Mouse (Mus musculus) embryonic facial prominence, embryonic 14.5 days (tissue): Measurements from ENCODE around the gene Prkcg. TPM values are rescaled to one million over a fixed set of nuclear protein-coding genes. Genes with fewer than 3 reads are reported as not detected.

Source experiments
- ATAC-seq: fragments of 200-750 bp; cut with Nextera tagmentation; 2 replicates; pipeline ENCODE4 v1.8.0; 2017; ENCODE audit warnings: low read depth, moderate number of reproducible peaks, moderate TSS enrichment
- DNase-seq: peaks from one replicate; pipeline ENCODE4 v3.0.0-alpha.2; 2015; ENCODE audit warnings: low spot score
- H3K27ac ChIP-seq: fragments of 300-500 bp; sonication (generic); replicated peaks from 2 replicates; pipeline ENCODE4 v1.5.1; 2014; ENCODE audit warnings: low read depth, mild to moderate bottlenecking, low read length, moderate library complexity
- H3K27me3 ChIP-seq: fragments of 300-500 bp; sonication (generic); replicated peaks from 2 replicates; pipeline ENCODE4 v1.6.1; 2014; ENCODE audit warnings: low read length; ENCODE audit not compliant: control insufficient read depth, insufficient read depth
- H3K36me3 ChIP-seq: fragments of 300-500 bp; sonication (generic); 2 replicates; pipeline ENCODE4 v1.6.1; 2014; ENCODE audit warnings: low read length, mixed read lengths; ENCODE audit not compliant: control insufficient read depth, insufficient read depth
- H3K4me1 ChIP-seq: fragments of 300-500 bp; sonication (generic); 2 replicates; pipeline ENCODE4 v1.6.1; 2014; ENCODE audit warnings: antibody characterized with exemption, low read length; ENCODE audit not compliant: control insufficient read depth, insufficient read depth
- H3K4me2 ChIP-seq: fragments of 300-500 bp; sonication (generic); 2 replicates; pipeline ENCODE4 v1.6.1; 2014; ENCODE audit warnings: low read depth, mild to moderate bottlenecking, low read length, moderate library complexity, mixed read lengths
- H3K4me3 ChIP-seq: fragments of 300-500 bp; sonication (generic); 2 replicates; pipeline ENCODE4 v1.5.1; 2014; ENCODE audit warnings: low read depth, mild to moderate bottlenecking, low read length
- H3K9ac ChIP-seq: fragments of 300-500 bp; sonication (generic); 2 replicates; pipeline ENCODE4 v1.6.1; 2014; ENCODE audit warnings: low read depth, mild to moderate bottlenecking, low read length, moderate library complexity, mixed read lengths
- H3K9me3 ChIP-seq: fragments of 300-500 bp; sonication (generic); 2 replicates; pipeline ENCODE4 v1.6.1; 2016; ENCODE audit warnings: low read length; ENCODE audit not compliant: control insufficient read depth
- WGBS: fragments of 180-500 bp; shearing (Covaris S2); extraction: QIAGEN DNeasy Blood & Tissue Kit; methylation state at CpG from one replicate; pipeline ENCODE4 v1.1.7; 2014; 5-methylcytosine and 5-hydroxymethylcytosine counted together
- polyA plus RNA-seq: library from polyadenylated mRNA; unstranded; fragments of >200 nt; fragmentation: Nextera tagmentation; extraction: Ambion mirVana; gene quantifications from 2 replicates; pipeline ENCODE4 v1.2.1, GENCODE M21; 2014

Prkcg gene
- polyA plus RNA-seq, 1 experiment from 2014 or later, result 0.15 TPM

DNA sequence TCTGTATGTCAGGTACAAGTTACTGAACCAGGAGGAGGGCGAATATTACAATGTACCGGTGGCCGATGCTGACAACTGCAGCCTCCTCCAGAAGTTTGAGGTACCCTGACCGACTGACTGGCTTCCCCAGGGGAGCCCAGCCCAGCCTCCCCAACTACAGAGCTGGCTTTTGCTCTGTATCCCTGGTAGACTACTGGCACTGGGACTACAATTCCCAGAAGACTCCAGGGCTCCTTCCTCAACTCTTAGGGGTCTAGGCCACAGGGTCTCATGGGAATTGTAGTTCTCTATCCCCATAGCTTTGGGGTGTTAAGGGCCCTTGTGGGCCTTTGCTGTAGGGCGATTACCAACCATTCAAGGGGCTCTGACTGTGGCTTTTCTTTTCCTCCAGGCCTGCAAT, 25.1 kb downstream of the Prkcg start:
- Histone ChIP-seq H3K4me3 (no peak overlapping the region), H3K27ac (no peak overlapping the region), H3K4me2 (no peak overlapping the region), H3K9ac (no peak overlapping the region), H3K36me3 (no peaks in the 10 kb centered on the region), H3K27me3 (no peaks in the 10 kb centered on the region), H3K4me1 (no peaks in the 10 kb centered on the region), H3K9me3 (0 out of 2 replicates have a peak, but pooled peaks cover 4% of the 10 kb centered on the region)
- 60% methylated on average over 5 of the region's 5 CpGs for WGBS
- peak; percentile 17 for DNase-seq
- ATAC-seq, result no peak

DNA sequence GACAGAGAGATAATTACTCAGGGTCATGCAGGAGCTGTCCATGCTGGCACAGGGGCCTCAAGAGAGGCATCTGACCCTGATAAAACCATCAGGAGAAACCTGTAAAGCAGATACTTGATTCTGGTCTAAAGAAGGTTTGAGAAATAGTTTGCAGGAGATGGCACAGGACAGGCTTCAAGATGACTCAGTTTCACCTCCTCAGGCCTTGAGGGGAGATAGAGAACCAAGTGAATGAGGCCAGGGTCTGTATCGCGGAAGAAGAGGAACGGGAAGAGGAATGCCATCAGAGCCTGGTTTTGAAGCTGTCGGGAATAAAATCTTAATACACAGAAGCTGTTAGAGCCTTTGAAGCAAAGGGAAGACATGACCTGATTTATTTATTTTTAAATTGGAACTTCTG, 28.7 kb downstream of the Prkcg start:
- WGBS, result 45% methylated on average over 4 of the region's 4 CpGs
- Histone ChIP-seq H3K27ac (no peak overlapping the region), H3K4me1 (no peaks in the 10 kb centered on the region), H3K27me3 (no peaks in the 10 kb centered on the region), H3K36me3 (no peaks in the 10 kb centered on the region), H3K4me2 (no peak overlapping the region), H3K9ac (no peak overlapping the region), H3K9me3 (no peaks in the 10 kb centered on the region), H3K4me3 (no peak overlapping the region)
- no peak for DNase-seq
- ATAC-seq, result no peak

DNA sequence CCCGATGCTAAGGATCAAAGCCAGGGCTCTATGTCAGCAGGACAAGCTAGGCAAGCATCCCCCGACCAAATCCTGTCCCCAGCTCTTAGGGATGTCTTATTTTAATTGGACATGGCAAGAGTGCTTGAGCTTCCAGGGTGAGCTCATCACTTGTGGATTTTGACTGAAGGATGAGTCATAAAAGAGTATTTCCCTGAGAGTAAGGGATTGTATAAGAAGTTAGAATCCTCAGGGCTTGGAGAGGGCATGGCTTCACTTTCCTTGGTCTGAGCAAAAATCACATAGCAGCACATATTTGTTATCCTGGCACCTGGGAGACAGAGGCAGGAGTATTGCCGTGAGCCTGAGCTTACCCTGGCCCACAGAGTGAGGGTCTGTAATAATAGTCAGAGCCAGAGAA, 31.9 kb downstream of the Prkcg start:
- WGBS, result 55% methylated on average over 3 of the region's 3 CpGs

DNA sequence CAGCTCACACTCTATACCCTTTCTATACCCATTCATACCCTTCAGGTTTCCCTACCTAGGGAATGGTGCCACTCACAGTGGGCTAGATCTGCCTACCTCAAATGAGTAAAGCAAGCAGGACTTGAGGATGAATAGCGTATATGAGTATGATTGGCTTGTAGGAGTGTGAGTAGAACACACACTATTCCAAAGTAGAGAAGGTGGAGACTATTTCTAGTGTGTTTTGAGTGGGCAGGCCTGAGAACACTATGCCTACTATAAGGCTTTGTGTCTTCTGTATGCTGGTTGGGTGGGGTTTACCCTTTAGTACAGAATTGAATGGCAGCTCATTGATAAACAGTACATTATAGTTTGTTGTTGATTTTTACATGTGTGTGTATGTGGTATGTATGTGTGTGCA, 34.8 kb downstream of the Prkcg start:
- H3K4me3 ChIP-seq, result no peak overlapping the region
- H3K9ac ChIP-seq, result no peak overlapping the region
- no peaks in the 10 kb centered on the region for H3K36me3 ChIP-seq
- ATAC-seq, result no peak
- WGBS, result 83% methylated on average over 1 of the region's 1 CpGs
- no peaks in the 10 kb centered on the region for H3K4me1 ChIP-seq
- no peak overlapping the region for H3K4me2 ChIP-seq
- DNase-seq, result no peak
- H3K27me3 ChIP-seq, result no peaks in the 10 kb centered on the region
- H3K27ac ChIP-seq, result no peak overlapping the region
- no peaks in the 10 kb centered on the region for H3K9me3 ChIP-seq

More for the DNA sequence above, 31.9 kb downstream of the Prkcg start:
- Histone ChIP-seq H3K4me3 (no peak overlapping the region), H3K4me2 (no peak overlapping the region), H3K9me3 (no peaks in the 10 kb centered on the region), H3K36me3 (no peaks in the 10 kb centered on the region), H3K27me3 (no peaks in the 10 kb centered on the region), H3K9ac (no peak overlapping the region), H3K27ac (no peak overlapping the region), H3K4me1 (no peaks in the 10 kb centered on the region)
- ATAC-seq (no peak), DNase-seq (no peak)

- no peaks in the 10 kb centered on the region for H3K27me3 ChIP-seq
- H3K4me1 ChIP-seq, result 0 out of 2 replicates have a peak, but pooled peaks cover 4% of the 10 kb centered on the region
- no peaks in the 10 kb centered on the region for H3K36me3 ChIP-seq
- H3K4me2 ChIP-seq, result no peak overlapping the region
- WGBS, result 70% methylated on average over 4 of the region's 4 CpGs
- no peak overlapping the region for H3K9ac ChIP-seq
- peak; percentile 32 for DNase-seq
- ATAC-seq, result no peak
- no peak overlapping the region for H3K4me3 ChIP-seq
- no peaks in the 10 kb centered on the region for H3K9me3 ChIP-seq
- H3K27ac ChIP-seq, result no peak overlapping the region
Observed at GRCm38 (mm10) chr7:3327961-3328360, 39.0 kb downstream of the Prkcg start.

DNA sequence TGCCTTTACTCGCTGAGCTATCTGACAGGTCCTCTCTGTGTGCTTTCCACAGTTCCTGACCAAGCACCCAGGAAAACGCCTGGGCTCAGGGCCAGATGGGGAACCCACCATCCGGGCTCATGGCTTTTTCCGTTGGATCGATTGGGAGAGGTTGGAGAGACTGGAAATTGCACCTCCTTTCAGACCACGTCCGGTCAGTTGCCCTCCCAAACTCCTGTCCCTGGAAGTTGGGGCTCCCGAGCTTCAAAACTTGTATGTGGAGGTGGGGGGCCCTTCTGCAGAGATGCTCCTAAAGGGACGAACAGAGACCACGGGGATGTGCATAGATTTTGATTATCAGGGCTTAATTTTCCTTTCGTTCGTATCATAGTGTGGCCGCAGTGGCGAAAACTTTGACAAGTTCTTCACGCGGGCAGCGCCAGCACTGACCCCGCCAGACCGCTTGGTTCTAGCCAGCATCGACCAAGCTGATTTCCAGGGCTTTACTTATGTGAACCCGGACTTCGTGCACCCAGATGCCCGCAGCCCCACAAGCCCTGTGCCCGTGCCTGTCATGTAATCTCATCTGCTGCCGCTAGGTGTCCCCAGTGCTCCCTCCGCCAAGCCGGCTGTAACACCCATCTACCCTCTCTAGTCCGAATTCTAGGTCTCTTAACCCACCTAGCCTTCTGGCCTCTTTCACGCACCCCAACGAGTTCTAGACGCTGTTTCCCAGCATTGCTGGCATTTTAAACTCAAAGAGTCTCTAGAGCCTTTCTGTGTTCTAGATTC, 41.0 kb downstream of the Prkcg start:
- no peaks in the 10 kb centered on the region for H3K9me3 ChIP-seq
- H3K36me3 ChIP-seq, result no peaks in the 10 kb centered on the region
- H3K9ac ChIP-seq, result peak overlapping the region; percentile 38; the same call in 1 of the 2 replicates
- H3K27ac ChIP-seq, result no peak overlapping the region
- 23% methylated on average over 31 of the region's 31 CpGs for WGBS
- ATAC-seq (no peak), DNase-seq (peak; percentile 59)
- peak overlapping the region; percentile 43; the same call in 1 of the 2 replicates for H3K4me2 ChIP-seq
- H3K4me3 ChIP-seq, result no peak overlapping the region
- H3K4me1 ChIP-seq, result peaks cover 13% of the 10 kb centered on the region; the same call in 1 of the 2 replicates
- H3K27me3 ChIP-seq, result no peaks in the 10 kb centered on the region

DNA sequence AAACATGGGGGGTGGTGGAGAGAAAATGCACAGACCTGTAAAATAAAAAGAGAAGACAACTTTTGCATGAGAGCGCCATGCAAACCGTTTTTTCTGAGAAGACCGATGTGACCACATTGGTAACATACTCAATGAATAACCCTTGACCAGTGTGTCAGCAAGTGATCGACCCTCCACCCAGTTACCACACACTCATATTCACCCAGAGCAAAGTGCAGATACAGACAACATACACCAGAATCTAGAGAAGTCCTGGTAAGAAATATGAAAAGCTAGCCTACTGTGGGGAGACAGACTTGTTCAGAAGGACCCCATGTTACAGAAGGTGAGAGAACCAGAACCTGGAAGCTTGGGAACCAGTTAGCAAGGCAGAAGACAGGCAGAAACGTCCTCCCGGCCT, 42.2 kb downstream of the Prkcg start:
- H3K4me1 ChIP-seq, result peaks cover 13% of the 10 kb centered on the region; the same call in 1 of the 2 replicates
- peak overlapping the region; percentile 69 for H3K4me2 ChIP-seq
- ATAC-seq (no peak), DNase-seq (no peak)
- WGBS, result 52% methylated on average over 6 of the region's 6 CpGs
- H3K27me3 ChIP-seq, result no peaks in the 10 kb centered on the region
- H3K9me3 ChIP-seq, result no peaks in the 10 kb centered on the region
- H3K9ac ChIP-seq, result no peak overlapping the region
- no peaks in the 10 kb centered on the region for H3K36me3 ChIP-seq
- H3K4me3 ChIP-seq, result peak overlapping the region; percentile 70
- H3K27ac ChIP-seq, result 0 out of 2 replicates have a peak overlapping the region, but pooled peaks have one; percentile 28

DNA sequence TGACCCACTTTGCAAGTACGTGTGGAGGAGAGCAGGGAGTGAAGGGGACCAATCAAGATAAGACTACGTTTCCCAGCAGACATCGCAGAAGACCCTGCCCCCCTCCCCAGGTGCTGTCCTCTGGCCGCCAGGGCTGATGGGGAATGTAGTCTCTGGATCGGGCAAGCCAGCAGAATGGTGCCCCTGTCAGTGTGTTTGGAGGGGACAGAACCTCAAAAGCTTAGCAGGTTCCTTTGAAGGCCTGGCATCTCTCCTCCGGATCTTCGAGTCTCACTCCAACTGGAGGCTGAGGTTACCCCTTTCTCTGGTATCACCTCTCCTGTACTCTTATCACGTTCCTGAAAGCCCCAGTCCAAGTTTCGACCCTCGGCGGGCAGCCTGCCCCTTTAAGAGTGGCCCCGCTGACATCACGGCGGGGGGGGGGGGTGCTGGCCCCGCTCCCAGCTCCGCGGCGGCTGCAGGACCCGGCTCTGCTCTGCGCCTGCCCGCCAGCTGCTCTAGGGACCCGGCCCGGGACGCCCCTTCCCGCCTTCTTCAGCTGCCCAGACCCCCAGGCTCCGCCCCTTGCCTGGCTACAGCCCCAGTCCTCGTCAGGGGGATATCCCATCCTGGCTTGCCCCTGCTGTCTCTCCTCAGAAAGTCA, 42.7 kb downstream of the Prkcg start:
- WGBS, result 0% methylated on average over 23 of the region's 27 CpGs
- peak overlapping the region; percentile 81 for H3K9ac ChIP-seq
- H3K9me3 ChIP-seq, result no peaks in the 10 kb centered on the region

More for the DNA sequence above, 42.7 kb downstream of the Prkcg start:
- peaks cover 13% of the 10 kb centered on the region; the same call in 1 of the 2 replicates for H3K4me1 ChIP-seq
- ATAC-seq, result peak; percentile 94
- H3K4me3 ChIP-seq, result peak overlapping the region; percentile 70
- peak overlapping the region; percentile 89 for H3K27ac ChIP-seq
- H3K4me2 ChIP-seq, result peak overlapping the region; percentile 69
- DNase-seq, result peak; percentile 95
- H3K27me3 ChIP-seq, result no peaks in the 10 kb centered on the region
- H3K36me3 ChIP-seq, result no peaks in the 10 kb centered on the region
